Mouse (Mus musculus): ENCODE measurements around the gene Etl4.
"Not testable (repeated sequence)": the region's sequence is repeated elsewhere in the genome, so short reads cannot be mapped to it uniquely, and the experiment has no call there.

The Etl4 gene

GRCm38 (mm10) chr2:20654598-20655340 lies 745.2 kb downstream of the Etl4 start:
- Histone ChIP-seq H3K36me3 (ENCODE audit: control insufficient read depth, insufficient read depth, low read length, poor library complexity, severe bottlenecking) (no peaks in the 10 kb centered on the region), H3K27me3 (ENCODE audit: control insufficient read depth, insufficient read depth, low read length, poor library complexity, severe bottlenecking) (no peaks in the 10 kb centered on the region)
- no peak for DNase-seq (ENCODE audit: low read depth, low spot score)

DNA sequence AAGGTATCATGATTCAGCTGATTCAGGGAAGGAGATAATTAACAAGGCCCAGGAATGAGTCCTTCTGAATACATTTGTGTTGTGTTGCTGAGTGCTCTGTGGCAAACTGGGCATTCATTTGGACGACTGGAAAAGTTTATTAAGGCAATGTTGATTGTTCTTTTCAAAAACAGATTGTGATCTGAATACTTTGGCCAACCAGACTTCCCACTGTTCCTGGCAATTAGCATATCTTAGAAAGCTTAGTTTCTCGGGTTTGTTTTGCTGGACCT lies 745.7 kb downstream of the Etl4 start:
- Histone ChIP-seq H3K27me3 (ENCODE audit: control insufficient read depth, insufficient read depth, low read length, poor library complexity, severe bottlenecking) (no peaks in the 10 kb centered on the region), H3K36me3 (ENCODE audit: control insufficient read depth, insufficient read depth, low read length, poor library complexity, severe bottlenecking) (no peaks in the 10 kb centered on the region)
- no peak for DNase-seq (ENCODE audit: low read depth, low spot score)

DNA sequence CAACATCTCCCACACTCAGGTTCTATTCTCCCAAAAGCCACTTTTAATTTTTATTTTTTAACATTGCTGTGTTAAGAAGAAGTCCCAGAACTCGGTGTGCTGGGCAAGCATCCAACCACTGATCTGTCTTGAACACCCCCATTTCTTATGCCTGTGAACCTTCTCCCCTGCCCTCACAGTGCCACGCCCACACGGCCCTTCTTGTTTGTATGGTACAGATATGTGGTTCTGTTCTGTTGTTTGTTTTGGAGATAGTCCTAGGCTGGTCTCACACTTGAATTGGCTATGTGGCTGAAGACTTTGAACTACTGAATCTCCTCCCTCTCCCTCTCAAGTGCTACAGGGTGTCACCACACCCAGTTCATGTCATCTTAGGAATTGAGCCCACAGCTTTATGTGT lies 748.3 kb downstream of the Etl4 start:
- no peaks in the 10 kb centered on the region for H3K36me3 ChIP-seq (ENCODE audit: control insufficient read depth, insufficient read depth, low read length, poor library complexity, severe bottlenecking)
- no peak for DNase-seq (ENCODE audit: low read depth, low spot score)
- no peaks in the 10 kb centered on the region for H3K27me3 ChIP-seq (ENCODE audit: control insufficient read depth, insufficient read depth, low read length, poor library complexity, severe bottlenecking)

DNA sequence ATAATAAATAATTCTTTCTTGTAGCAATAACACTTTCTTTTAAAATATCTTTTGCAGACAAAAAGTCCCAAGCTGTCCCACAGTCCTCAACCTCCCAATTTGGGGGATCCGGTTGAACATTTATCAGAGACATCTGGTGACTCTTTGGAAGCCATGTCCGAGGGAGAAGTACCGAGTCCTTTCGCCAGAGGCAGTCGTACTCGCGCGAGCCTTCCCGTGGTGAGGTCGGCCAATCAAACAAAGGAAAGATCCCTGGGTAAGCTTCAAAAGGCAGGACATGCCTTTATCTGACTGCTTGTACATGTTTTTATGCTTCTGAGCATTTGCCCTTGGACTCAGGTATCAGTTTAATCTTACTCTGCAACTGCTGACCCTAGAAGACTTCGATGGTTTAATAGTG lies 752.3 kb downstream of the Etl4 start:
- H3K36me3 ChIP-seq (ENCODE audit: control insufficient read depth, insufficient read depth, low read length, poor library complexity, severe bottlenecking), result no peaks in the 10 kb centered on the region
- DNase-seq (ENCODE audit: low read depth, low spot score), result no peak

GRCm38 (mm10) chr2:20662696-20663095 lies 753.1 kb downstream of the Etl4 start:
- no peaks in the 10 kb centered on the region for H3K36me3 ChIP-seq (ENCODE audit: control insufficient read depth, insufficient read depth, low read length, poor library complexity, severe bottlenecking)
- no peak for DNase-seq (ENCODE audit: low read depth, low spot score)
- no peaks in the 10 kb centered on the region for H3K27me3 ChIP-seq (ENCODE audit: control insufficient read depth, insufficient read depth, low read length, poor library complexity, severe bottlenecking)

More for the DNA sequence above, 752.3 kb downstream of the Etl4 start:
- H3K27me3 ChIP-seq (ENCODE audit: control insufficient read depth, insufficient read depth, low read length, poor library complexity, severe bottlenecking), result no peaks in the 10 kb centered on the region

- H3K36me3 ChIP-seq (ENCODE audit: control insufficient read depth, insufficient read depth, low read length, poor library complexity, severe bottlenecking), result no peaks in the 10 kb centered on the region
- no peak for DNase-seq (ENCODE audit: low read depth, low spot score)
These were observed 755.9 kb downstream of the Etl4 start for GRCm38 (mm10) chr2:20665309-20665971.

GRCm38 (mm10) chr2:20666051-20666478 lies 756.5 kb downstream of the Etl4 start:
- Histone ChIP-seq H3K27me3 (ENCODE audit: control insufficient read depth, insufficient read depth, low read length, poor library complexity, severe bottlenecking) (no peaks in the 10 kb centered on the region), H3K36me3 (ENCODE audit: control insufficient read depth, insufficient read depth, low read length, poor library complexity, severe bottlenecking) (no peaks in the 10 kb centered on the region)
- DNase-seq (ENCODE audit: low read depth, low spot score), result no peak

More at GRCm38 (mm10) chr2:20665309-20665971, 755.9 kb downstream of the Etl4 start:
- H3K27me3 ChIP-seq (ENCODE audit: control insufficient read depth, insufficient read depth, low read length, poor library complexity, severe bottlenecking), result no peaks in the 10 kb centered on the region

DNA sequence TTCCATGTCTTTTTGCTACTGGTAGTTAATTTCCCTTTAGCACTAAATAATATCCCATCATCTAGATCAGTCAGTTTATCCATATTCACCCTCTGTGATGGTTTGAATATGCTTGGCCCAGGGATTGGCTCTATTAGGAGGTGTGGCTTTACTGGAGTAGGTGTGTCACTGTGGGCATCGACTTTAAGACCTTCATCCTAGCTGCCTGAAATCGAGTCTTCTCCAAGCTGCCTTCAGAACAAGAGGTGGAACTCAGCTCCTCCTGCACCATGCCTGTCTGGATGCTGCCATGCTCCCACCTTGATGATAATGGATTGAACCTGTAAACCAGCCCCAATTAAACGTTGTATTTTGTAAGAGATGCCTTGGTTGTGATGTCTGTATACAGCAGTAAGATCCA lies 758.3 kb downstream of the Etl4 start:
- H3K36me3 ChIP-seq (ENCODE audit: control insufficient read depth, insufficient read depth, low read length, poor library complexity, severe bottlenecking), result no peaks in the 10 kb centered on the region
- no peak for DNase-seq (ENCODE audit: low read depth, low spot score)
- no peaks in the 10 kb centered on the region for H3K27me3 ChIP-seq (ENCODE audit: control insufficient read depth, insufficient read depth, low read length, poor library complexity, severe bottlenecking)

DNA sequence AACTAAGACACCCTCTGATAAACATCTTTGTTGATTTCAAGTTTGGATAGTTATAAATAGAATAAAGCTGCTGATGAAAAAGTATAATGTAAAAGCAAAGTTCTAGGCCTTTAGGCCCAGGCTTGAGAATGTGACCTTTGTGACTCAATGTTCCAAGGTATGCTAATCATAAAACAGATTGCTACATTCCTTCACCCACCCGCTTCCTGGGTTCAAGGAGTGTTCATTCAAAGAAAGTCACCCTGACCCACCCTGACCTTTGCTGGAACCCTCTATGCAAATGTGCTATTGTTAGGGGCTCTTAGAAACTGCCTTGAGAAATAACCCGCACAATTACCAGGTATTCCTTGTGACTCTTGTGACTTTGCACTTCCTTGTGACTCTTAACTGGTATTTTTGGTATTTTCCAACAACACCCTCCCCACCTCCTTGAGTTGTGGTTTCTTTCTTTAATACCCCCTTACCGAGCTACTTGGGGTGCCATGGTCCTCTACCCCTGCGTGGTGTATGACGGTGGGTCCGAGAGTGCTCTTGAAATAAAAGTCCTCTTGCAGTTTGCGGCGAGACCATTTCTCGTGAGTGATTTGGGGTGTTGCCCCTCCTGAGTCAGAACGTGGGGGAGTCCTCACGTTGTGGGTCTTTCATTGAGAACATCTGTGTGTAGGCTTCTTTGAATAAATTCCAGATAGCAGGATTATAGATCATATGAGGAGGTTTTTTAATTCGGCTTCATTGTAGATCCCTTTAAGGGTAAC lies 758.9 kb downstream of the Etl4 start:
- H3K27me3 ChIP-seq (ENCODE audit: control insufficient read depth, insufficient read depth, low read length, poor library complexity, severe bottlenecking); H3K36me3 ChIP-seq (ENCODE audit: control insufficient read depth, insufficient read depth, low read length, poor library complexity, severe bottlenecking); DNase-seq (ENCODE audit: low read depth, low spot score): not testable (repeated sequence)

- DNase-seq (ENCODE audit: low read depth, low spot score), result no peak
- Histone ChIP-seq H3K27me3 (ENCODE audit: control insufficient read depth, insufficient read depth, low read length, poor library complexity, severe bottlenecking) (no peaks in the 10 kb centered on the region), H3K36me3 (ENCODE audit: control insufficient read depth, insufficient read depth, low read length, poor library complexity, severe bottlenecking) (no peaks in the 10 kb centered on the region)
These were observed 759.8 kb downstream of the Etl4 start for GRCm38 (mm10) chr2:20669367-20669766.

- DNase-seq (ENCODE audit: low read depth, low spot score), result no peak
- Histone ChIP-seq H3K27me3 (ENCODE audit: control insufficient read depth, insufficient read depth, low read length, poor library complexity, severe bottlenecking) (no peaks in the 10 kb centered on the region), H3K36me3 (ENCODE audit: control insufficient read depth, insufficient read depth, low read length, poor library complexity, severe bottlenecking) (no peaks in the 10 kb centered on the region)
These were observed 762.1 kb downstream of the Etl4 start for GRCm38 (mm10) chr2:20671546-20672255.

GRCm38 (mm10) chr2:20672281-20672680 lies 762.7 kb downstream of the Etl4 start:
- no peak for DNase-seq (ENCODE audit: low read depth, low spot score)
- H3K36me3 ChIP-seq (ENCODE audit: control insufficient read depth, insufficient read depth, low read length, poor library complexity, severe bottlenecking), result no peaks in the 10 kb centered on the region

GRCm38 (mm10) chr2:20672803-20673603 lies 763.4 kb downstream of the Etl4 start:
- peak; percentile 9 for DNase-seq (ENCODE audit: low read depth, low spot score)
- Histone ChIP-seq H3K27me3 (ENCODE audit: control insufficient read depth, insufficient read depth, low read length, poor library complexity, severe bottlenecking) (no peaks in the 10 kb centered on the region), H3K36me3 (ENCODE audit: control insufficient read depth, insufficient read depth, low read length, poor library complexity, severe bottlenecking) (no peaks in the 10 kb centered on the region)

More at GRCm38 (mm10) chr2:20672281-20672680, 762.7 kb downstream of the Etl4 start:
- no peaks in the 10 kb centered on the region for H3K27me3 ChIP-seq (ENCODE audit: control insufficient read depth, insufficient read depth, low read length, poor library complexity, severe bottlenecking)

DNA sequence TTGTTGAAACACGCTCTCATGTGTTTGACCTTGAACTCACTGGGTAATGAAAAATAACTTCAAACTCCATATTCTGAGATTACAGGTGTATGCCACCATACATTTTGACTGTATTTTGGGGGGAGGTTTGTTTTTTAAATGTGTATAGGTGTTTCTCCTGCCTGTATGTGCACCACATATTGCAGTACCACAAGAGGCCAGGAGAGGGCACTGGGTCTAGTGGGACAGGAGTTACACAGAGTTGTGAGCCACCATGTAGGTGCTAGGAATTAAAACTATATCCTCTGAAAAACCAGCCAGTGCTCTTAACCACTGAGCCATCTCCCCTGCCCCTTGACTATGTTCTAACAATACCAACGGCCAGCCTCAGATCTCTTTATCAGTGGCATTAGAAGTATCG lies 766.8 kb downstream of the Etl4 start:
- H3K27me3 ChIP-seq (ENCODE audit: control insufficient read depth, insufficient read depth, low read length, poor library complexity, severe bottlenecking), result no peaks in the 10 kb centered on the region
- DNase-seq (ENCODE audit: low read depth, low spot score), result no peak
- no peaks in the 10 kb centered on the region for H3K36me3 ChIP-seq (ENCODE audit: control insufficient read depth, insufficient read depth, low read length, poor library complexity, severe bottlenecking)

All from splenic B cell, adult 2 months (primary cell).